Mouse (Mus musculus): Measurements from ENCODE around the gene St6galnac6. TPM values are rescaled to one million over a fixed set of nuclear protein-coding genes. Genes with fewer than 3 reads are reported as not detected.
A peak's percentile ranks its signal among the peaks of the same experiment; 100 is the strongest.

The St6galnac6 gene
- polyA plus RNA-seq, 1 experiment from 2014 or later: 13.5 TPM

DNA sequence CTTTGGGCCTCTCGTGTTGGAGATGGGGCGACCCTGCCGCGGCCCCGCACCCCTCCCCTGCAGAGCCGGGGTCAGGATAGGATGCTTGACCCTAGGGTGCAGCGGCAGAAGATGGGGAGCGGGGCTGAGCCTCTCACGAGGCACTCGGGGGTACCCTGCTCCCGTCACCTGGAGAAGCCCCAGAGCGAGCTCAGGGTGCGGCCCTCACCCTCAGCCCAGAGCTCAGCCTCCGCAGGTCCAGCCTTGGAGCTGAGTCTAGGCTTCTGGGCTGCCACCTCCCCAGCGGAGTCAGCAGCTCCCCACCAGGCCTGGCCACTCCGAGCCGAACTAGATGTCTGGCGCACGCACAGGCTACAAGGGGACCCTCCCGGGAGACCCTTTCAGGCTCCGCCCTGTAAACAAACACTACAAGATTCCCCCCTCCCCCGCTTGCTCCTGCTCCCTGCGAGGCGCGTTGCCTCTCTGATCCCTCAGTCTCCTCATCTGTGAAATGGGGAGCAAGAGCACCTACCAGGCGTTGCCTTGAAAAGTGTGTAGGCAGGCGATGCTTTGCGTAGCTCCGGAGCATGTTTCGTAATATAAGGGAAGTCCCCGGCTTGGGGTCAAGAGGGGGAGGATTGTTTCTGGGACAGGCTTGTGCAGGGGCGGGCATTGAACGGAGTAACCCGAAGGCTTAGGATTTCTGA is 7.9 kb downstream of the St6galnac6 start:
- 8% methylated on average over 34 of the region's 34 CpGs for WGBS
- no peaks in the 10 kb centered on the region for H3K9me3 ChIP-seq
- peak overlapping the region; percentile 85 for H3K9ac ChIP-seq
- peak; percentile 50 for ATAC-seq (ENCODE audit: low FRiP score)
- H3K27ac ChIP-seq: no peak overlapping the region
- peak overlapping the region; percentile 89 for H3K4me2 ChIP-seq
- H3K4me1 ChIP-seq (replicated peaks): peaks cover 38% of the 10 kb centered on the region
- H3K27me3 ChIP-seq: peaks cover 19% of the 10 kb centered on the region; the same call in 1 of the 2 replicates
- H3K4me3 ChIP-seq: peak overlapping the region; percentile 76
- peaks cover 4% of the 10 kb centered on the region for H3K36me3 ChIP-seq

- Histone ChIP-seq H3K27me3 (peaks cover 19% of the 10 kb centered on the region; the same call in 1 of the 2 replicates), H3K9me3 (no peaks in the 10 kb centered on the region), H3K36me3 (peaks cover 6% of the 10 kb centered on the region), H3K4me3 (peak overlapping the region; percentile 76), H3K9ac (peak overlapping the region; percentile 46; the same call in 1 of the 2 replicates), H3K4me2 (peak overlapping the region; percentile 89), H3K4me1 (replicated peaks) (peaks cover 34% of the 10 kb centered on the region), H3K27ac (no peak overlapping the region)
- peak; percentile 22; the same call in 1 of the 2 replicates for ATAC-seq (ENCODE audit: low FRiP score)
- 10% methylated on average over 25 of the region's 25 CpGs for WGBS
These were observed 8.8 kb downstream of the St6galnac6 start for GRCm38 (mm10) chr2:32608141-32608777.

DNA sequence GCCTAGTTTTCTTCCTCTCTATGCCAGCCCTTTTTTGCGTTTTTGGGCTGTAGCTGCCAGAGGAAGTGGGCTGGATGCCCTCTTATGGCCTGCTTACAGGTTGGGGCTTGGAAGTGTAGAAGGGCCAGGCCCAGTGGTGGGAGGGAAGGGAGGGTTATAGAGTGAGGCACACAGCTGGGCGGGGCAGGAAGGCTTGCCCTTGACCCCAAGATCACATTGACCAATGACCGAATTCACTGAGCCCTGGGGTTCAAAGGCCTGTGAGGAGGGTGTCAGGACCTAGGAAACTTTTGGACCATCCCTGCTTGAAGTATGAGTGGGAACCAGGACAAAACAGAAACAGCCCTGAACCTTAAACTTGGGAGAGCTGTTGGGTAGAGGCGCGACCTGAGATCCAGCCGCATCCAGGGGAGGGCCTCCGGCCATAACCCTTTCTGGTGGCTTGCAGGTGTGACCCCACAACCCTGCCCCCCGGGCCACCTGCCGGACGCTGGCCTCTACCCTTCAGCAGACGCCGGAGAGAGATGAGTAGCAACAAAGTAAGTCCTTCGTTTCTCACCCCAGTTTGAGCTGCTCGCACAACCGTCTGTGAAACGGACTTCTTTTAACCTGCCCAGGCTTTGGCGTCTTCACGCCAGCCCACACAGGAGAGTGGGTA is 9.4 kb downstream of the St6galnac6 start:
- H3K9ac ChIP-seq: peak overlapping the region; percentile 46; the same call in 1 of the 2 replicates

GRCm38 (mm10) chr2:32610610-32611229 is 11.2 kb downstream of the St6galnac6 start:
- H3K27me3 ChIP-seq: peaks cover 17% of the 10 kb centered on the region; the same call in 1 of the 2 replicates
- no peak overlapping the region for H3K9ac ChIP-seq

More for the DNA sequence above, 9.4 kb downstream of the St6galnac6 start:
- peak overlapping the region; percentile 76 for H3K4me3 ChIP-seq
- H3K9me3 ChIP-seq: no peaks in the 10 kb centered on the region
- 39% methylated on average over 18 of the region's 18 CpGs for WGBS
- H3K36me3 ChIP-seq: peaks cover 9% of the 10 kb centered on the region
- peak overlapping the region; percentile 89 for H3K4me2 ChIP-seq
- H3K27me3 ChIP-seq: peaks cover 19% of the 10 kb centered on the region; the same call in 1 of the 2 replicates
- no peak for ATAC-seq (ENCODE audit: low FRiP score)
- peaks cover 34% of the 10 kb centered on the region for H3K4me1 ChIP-seq (replicated peaks)
- H3K27ac ChIP-seq: no peak overlapping the region

GRCm38 (mm10) chr2:32612274-32612673 is 12.8 kb downstream of the St6galnac6 start:
- H3K27ac ChIP-seq: no peak overlapping the region
- no peak for ATAC-seq (ENCODE audit: low FRiP score)
- 69% methylated on average over 26 of the region's 26 CpGs for WGBS

More at GRCm38 (mm10) chr2:32610610-32611229, 11.2 kb downstream of the St6galnac6 start:
- Histone ChIP-seq H3K4me1 (replicated peaks) (peaks cover 34% of the 10 kb centered on the region), H3K36me3 (peaks cover 20% of the 10 kb centered on the region), H3K4me2 (peak overlapping the region; percentile 43), H3K27ac (no peak overlapping the region), H3K9me3 (no peaks in the 10 kb centered on the region), H3K4me3 (peak overlapping the region; percentile 20; the same call in 1 of the 2 replicates)
- ATAC-seq (ENCODE audit: low FRiP score): no peak
- 18% methylated on average over 23 of the region's 23 CpGs for WGBS

DNA sequence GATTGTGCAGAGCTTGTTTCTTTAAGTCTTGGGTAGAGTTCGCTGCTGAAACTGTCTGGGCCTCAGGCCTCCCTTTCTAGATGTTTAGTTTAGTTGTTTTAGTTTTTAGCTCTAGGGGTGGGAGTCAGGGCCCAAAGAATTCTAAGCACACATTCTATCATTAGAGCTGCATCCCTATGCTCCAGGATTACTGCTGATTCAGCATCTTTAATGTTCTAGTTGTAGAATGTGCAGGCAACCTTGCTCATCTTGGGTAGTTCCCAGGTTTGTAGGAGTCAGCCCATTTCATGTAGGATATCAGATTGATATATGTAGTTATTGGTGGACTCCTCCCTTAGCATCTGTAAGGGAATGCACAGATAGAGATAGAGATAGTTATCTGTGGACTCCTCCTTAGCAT is 17.6 kb downstream of the St6galnac6 start:
- H3K27ac ChIP-seq: no peak overlapping the region
- no peak overlapping the region for H3K4me2 ChIP-seq
- no peak overlapping the region for H3K4me3 ChIP-seq
- no peak overlapping the region for H3K9ac ChIP-seq
- H3K27me3 ChIP-seq: no peaks in the 10 kb centered on the region
- H3K4me1 ChIP-seq (replicated peaks): peaks cover 43% of the 10 kb centered on the region
- 82% methylated on average over 1 of the region's 1 CpGs for WGBS
- no peak for ATAC-seq (ENCODE audit: low FRiP score)
- no peaks in the 10 kb centered on the region for H3K9me3 ChIP-seq
- peaks cover 23% of the 10 kb centered on the region for H3K36me3 ChIP-seq

More at GRCm38 (mm10) chr2:32612274-32612673, 12.8 kb downstream of the St6galnac6 start:
- Histone ChIP-seq H3K9ac (no peak overlapping the region), H3K27me3 (peaks cover 12% of the 10 kb centered on the region; the same call in 1 of the 2 replicates), H3K9me3 (no peaks in the 10 kb centered on the region), H3K4me1 (replicated peaks) (peaks cover 28% of the 10 kb centered on the region), H3K36me3 (peaks cover 20% of the 10 kb centered on the region), H3K4me3 (no peak overlapping the region), H3K4me2 (no peak overlapping the region)

DNA sequence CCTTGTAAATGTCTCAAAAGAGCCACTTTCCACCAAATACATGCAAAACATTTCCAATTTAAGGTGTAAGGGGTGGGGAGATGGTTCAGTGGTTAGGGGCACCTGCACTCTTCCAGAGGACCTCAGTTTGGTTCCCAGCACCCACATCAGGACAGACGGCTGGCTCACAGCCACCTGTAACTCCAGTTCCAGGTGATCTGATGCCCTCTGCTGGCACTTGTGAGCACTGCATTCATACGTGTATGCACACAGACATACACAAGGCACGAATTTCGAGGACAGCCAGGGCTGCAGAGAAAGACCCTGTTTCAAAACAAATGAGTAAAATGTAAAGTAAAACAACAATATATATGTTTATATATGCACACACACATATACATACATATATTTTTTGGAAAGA is 18.1 kb downstream of the St6galnac6 start:
- no peaks in the 10 kb centered on the region for H3K27me3 ChIP-seq
- no peak overlapping the region for H3K27ac ChIP-seq
- no peak for ATAC-seq (ENCODE audit: low FRiP score)
- 89% methylated on average over 4 of the region's 4 CpGs for WGBS
- peaks cover 44% of the 10 kb centered on the region for H3K4me1 ChIP-seq (replicated peaks)
- no peak overlapping the region for H3K4me2 ChIP-seq
- no peak overlapping the region for H3K9ac ChIP-seq
- H3K9me3 ChIP-seq: no peaks in the 10 kb centered on the region
- peaks cover 19% of the 10 kb centered on the region for H3K36me3 ChIP-seq
- H3K4me3 ChIP-seq: no peak overlapping the region

DNA sequence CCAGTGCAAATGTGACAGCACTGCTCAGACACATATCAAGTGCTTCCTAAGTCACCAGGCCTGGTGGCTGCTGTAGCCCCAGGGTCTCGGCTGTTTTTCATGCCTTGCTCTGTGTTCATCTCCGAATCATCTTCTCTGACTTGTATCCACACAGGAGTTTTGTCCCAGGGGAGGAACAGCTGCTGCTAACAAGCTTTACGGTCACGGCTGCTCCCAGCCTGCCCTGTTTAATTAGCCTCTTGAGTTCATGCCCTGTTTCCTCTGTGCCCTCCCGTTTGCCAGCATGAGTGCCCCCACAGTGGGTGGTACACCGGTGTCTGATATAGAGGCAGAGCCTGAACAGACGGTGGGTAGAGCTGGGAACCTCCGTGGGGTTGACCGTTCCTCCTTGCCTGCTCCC is 18.5 kb downstream of the St6galnac6 start:
- WGBS: 60% methylated on average over 9 of the region's 9 CpGs
- Histone ChIP-seq H3K36me3 (peaks cover 19% of the 10 kb centered on the region), H3K27ac (no peak overlapping the region), H3K9ac (no peak overlapping the region), H3K4me1 (replicated peaks) (peaks cover 44% of the 10 kb centered on the region), H3K27me3 (no peaks in the 10 kb centered on the region), H3K9me3 (no peaks in the 10 kb centered on the region), H3K4me2 (no peak overlapping the region), H3K4me3 (no peak overlapping the region)
- no peak for ATAC-seq (ENCODE audit: low FRiP score)

- H3K36me3 ChIP-seq: peaks cover 3% of the 10 kb centered on the region; the same call in 1 of the 2 replicates
- peak overlapping the region; percentile 51 for H3K9ac ChIP-seq
- H3K27me3 ChIP-seq: no peaks in the 10 kb centered on the region
- no peak overlapping the region for H3K4me2 ChIP-seq
- H3K4me3 ChIP-seq: no peak overlapping the region
- H3K4me1 ChIP-seq (replicated peaks): peaks cover 60% of the 10 kb centered on the region
- peak overlapping the region; percentile 62 for H3K27ac ChIP-seq
- no peaks in the 10 kb centered on the region for H3K9me3 ChIP-seq
- WGBS: 43% methylated on average over 4 of the region's 4 CpGs
- peak; percentile 26; the same call in 1 of the 2 replicates for ATAC-seq (ENCODE audit: low FRiP score)
These were observed 21.4 kb downstream of the St6galnac6 start for GRCm38 (mm10) chr2:32620682-32621516.

GRCm38 (mm10) chr2:32621517-32621859 is 22.0 kb downstream of the St6galnac6 start, which contains the start of gene Ak1:
Ak1 (plus strand) TSS chr2:32621758.
- peak within 1 kb of the TSS; percentile 62 for H3K27ac ChIP-seq
- WGBS: 37% methylated on average over 7 of the region's 7 CpGs
- no peak within 1 kb of the TSS for H3K4me3 ChIP-seq
- H3K36me3 ChIP-seq: peaks cover 3% of the 10 kb centered on the region; the same call in 1 of the 2 replicates
- H3K4me1 ChIP-seq (replicated peaks): peaks cover 66% of the 10 kb centered on the region
- H3K4me2 ChIP-seq: no peak within 1 kb of the TSS
- no peaks in the 10 kb centered on the region for H3K9me3 ChIP-seq
- H3K9ac ChIP-seq: peak within 1 kb of the TSS; percentile 51
- H3K27me3 ChIP-seq: no peaks in the 10 kb centered on the region
- no peak for ATAC-seq (ENCODE audit: low FRiP score)

DNA sequence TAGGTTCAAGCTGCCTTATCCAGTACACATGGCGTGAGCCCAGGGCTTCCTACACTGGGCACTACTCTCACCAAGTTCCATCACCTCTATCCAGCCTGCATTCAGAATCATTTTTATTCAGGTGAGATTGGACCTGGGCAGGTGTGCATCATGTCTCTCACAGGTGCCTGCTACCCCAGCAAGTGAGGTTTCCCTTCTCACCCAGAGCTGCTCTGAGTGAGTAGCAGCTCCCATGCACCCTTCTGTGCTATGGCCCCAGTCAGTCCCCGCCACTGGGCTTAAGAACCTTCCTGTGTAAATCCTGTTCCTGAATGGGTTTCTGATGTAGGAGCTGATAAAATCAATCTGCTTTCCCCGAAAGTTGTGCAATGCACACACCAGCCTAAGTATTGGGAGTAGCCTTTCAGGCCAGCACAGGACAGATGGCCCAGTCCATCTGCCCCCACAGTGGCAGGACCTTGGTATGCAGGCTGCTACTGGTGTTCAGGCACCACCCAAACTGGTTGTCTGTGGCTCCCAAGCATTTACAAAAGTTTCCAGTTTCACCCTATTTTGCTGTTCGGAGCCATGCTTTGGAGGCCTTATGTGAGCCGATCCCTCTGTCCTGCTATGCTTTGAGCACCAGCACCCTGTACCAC is 24.7 kb downstream of the St6galnac6 start:
- ATAC-seq (ENCODE audit: low FRiP score): no peak
- 86% methylated on average over 5 of the region's 5 CpGs for WGBS
- 0 out of 2 replicates have a peak overlapping the region, but pooled peaks have one; percentile 93 for H3K27ac ChIP-seq
- H3K27me3 ChIP-seq: no peaks in the 10 kb centered on the region
- no peaks in the 10 kb centered on the region for H3K9me3 ChIP-seq
- no peaks in the 10 kb centered on the region for H3K36me3 ChIP-seq
- no peak overlapping the region for H3K9ac ChIP-seq
- no peak overlapping the region for H3K4me3 ChIP-seq
- peaks cover 79% of the 10 kb centered on the region for H3K4me1 ChIP-seq (replicated peaks)
- H3K4me2 ChIP-seq: no peak overlapping the region

All from hindbrain, embryonic 13.5 days (tissue).